Mouse (Mus musculus): ENCODE measurements around the gene Zfp97. TPM values are rescaled to one million over a fixed set of nuclear protein-coding genes. Genes with fewer than 3 reads are reported as not detected.
"Not testable (repeated sequence)": the region's sequence is repeated elsewhere in the genome, so short reads cannot be mapped to it uniquely, and the experiment has no call there.

The Zfp97 gene
- 1 to 10 TPM; 3.8 to 5.5 TPM for total RNA-seq (2021)
- long read RNA-seq, experiment 1, partial matches to known transcripts: 0 of 2 reads
- long read RNA-seq, experiment 1, other reads (novel, unspliced or antisense): 1 of 2 reads
- long read RNA-seq, experiment 2, partial matches to known transcripts: 0 of 4 reads
- long read RNA-seq, experiment 2, other reads (novel, unspliced or antisense): 2 of 4 reads

GRCm38 (mm10) chr17:17120830-17121502 is at the start of gene Zfp97:
Gene Zfp97, plus strand, starts transcription at chr17:17121415.
- intact Hi-C loops (cut with DNase I; ENCODE audit: low total_unique reads); DNase-seq: not testable (repeated sequence)

DNA sequence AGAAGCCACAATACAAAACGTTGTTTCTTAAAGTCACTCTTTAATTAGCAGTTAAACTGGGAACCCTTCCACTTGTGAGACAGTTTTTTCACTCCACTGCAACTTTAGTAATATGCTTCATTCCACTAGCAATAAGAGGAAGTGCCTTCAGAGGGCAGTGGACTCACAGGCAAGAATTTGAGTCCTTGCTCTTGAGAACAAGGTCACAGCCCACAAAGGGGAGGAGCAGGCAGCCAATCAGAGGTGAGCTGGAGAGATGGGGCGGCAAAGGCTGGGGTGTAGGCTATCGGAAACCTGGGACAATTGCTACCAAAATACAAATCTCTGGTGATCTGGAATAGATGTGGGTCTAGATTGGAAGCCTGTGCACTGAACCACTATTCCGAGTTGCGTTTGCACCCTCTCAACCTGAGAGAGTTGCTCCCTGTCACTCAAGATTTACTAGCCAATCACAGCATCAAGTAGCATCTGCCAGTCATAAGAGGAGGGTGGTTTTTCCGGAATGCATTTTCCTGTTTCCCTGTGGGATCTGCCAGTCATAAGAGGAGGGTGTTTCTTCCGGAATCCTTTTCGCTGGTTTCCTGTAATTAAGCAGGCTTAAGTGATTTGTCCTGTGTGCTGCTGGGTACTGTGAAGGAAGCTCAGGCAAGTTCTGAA is 57.7 kb downstream of the Zfp97 start:
- DNase-seq; intact Hi-C loops (cut with DNase I; ENCODE audit: low total_unique reads): not testable (repeated sequence)

- intact Hi-C loops (cut with DNase I; ENCODE audit: low total_unique reads); DNase-seq: not testable (repeated sequence)
These were observed 73.5 kb downstream of the Zfp97 start for GRCm38 (mm10) chr17:17194761-17195160.

- intact Hi-C loops (cut with DNase I; ENCODE audit: low total_unique reads): no loop called here
These were observed 74.0 kb downstream of the Zfp97 start for GRCm38 (mm10) chr17:17195178-17195577.

GRCm38 (mm10) chr17:17196111-17196510 is 74.9 kb downstream of the Zfp97 start:
- intact Hi-C loops (cut with DNase I; ENCODE audit: low total_unique reads); DNase-seq: not testable (repeated sequence)

More at GRCm38 (mm10) chr17:17195178-17195577, 74.0 kb downstream of the Zfp97 start:
- no peak for DNase-seq

Other genes with a start within 250 kb of the Zfp97 start
- 1 to 10 TPM; 4.8 to 6.5 TPM for gene Zfp960, start 57.3 kb upstream of the Zfp97 start, total RNA-seq (2021)